Mouse (Mus musculus) thymus, postnatal 25 days (tissue): ENCODE data around the gene Dync1i2.

Source experiments
- DNase-seq: peaks from one replicate; pipeline ENCODE4 v3.0.0; 2022

The Dync1i2 gene

DNA sequence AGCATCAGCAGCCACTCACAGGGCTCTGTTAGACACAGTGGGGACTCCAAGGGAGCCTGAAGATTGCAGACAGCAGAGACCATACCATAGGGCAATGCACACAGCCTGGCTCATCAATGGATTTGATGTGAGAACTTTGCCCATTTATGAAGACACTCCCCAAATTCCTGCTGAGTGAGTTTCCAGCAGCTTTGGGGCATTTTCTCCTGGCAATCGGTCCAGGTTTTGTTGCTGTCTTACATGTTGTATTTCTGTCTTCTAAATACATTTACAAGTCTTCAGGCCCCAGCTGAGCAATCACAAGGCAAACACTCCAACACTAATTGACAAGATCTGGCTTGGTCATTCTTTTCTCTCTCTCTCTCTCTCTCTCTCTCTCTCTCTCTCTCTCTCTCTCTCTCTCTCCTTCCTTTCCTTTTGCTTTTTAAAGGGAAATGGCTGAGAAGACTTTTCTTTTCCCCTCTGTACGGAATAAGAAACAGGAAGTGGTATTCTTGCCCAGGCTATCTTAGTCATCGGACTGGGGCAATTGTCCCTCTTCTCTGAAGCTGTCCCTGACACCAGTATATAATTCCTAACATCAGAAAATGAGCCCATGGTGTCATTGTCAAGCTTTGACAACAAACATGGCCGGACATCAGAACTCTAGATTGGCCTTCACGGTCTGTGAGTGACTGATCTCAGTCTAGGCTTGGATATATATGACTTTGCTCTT is 2.3 kb upstream of the Dync1i2 start:
- no peak for DNase-seq

DNA sequence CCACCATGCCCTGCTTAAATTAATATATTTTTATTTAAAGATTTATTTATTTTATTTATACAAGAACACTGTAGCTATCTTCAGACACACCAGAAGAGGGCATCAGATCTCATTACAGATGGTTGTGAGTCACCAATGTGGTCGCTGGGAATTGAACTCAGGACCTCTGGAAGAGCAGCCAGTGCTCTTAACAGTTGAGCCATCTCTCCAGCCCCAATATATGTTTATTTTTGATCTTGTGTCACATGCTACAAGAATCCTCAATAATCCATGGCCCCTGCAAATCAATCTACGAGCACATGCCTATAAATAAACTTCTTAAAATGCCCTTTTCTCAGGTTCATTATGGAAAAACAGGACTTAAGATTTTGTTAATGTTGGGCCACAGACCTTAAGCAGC is 410 bp upstream of the Dync1i2 start:
- DNase-seq, result no peak

DNA sequence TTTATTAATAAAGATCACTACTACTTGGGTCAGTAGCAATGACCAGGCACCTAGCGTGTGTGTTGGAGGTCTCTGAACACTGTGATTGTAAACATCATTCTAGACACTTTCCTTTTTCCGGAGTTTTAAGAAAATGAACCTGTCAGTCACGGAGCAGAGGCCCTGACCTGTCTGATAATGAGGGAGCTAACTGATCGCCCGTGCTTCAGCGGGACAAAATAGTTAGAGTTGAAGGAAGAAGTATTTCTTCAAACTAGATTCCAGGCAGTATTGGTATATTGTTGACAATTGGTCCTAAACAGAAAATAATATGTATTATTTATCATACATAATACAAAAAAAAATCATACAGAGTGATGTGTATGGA is 837 bp downstream of the Dync1i2 start:
- DNase-seq, result no peak

DNA sequence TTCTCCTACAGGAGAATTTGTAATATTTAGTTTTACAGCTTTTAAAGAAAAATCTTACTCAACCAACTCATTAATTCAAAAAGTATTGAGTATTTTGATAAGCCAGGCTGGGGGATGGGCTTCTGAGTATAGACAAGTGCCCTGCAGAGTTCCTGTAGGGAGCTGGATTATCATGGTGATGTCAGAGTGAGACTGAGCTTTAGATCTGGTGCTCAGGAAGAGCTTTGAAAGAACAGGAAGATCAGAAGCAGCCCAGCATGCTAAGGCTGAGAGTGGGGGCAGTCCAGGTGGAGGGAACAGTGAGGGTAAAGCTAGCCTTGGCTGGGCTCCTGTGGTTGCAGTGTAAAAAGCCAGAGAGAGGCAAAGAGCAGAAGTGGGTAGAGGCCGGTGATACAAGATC is 9.5 kb downstream of the Dync1i2 start:
- peak; percentile 15 for DNase-seq

DNA sequence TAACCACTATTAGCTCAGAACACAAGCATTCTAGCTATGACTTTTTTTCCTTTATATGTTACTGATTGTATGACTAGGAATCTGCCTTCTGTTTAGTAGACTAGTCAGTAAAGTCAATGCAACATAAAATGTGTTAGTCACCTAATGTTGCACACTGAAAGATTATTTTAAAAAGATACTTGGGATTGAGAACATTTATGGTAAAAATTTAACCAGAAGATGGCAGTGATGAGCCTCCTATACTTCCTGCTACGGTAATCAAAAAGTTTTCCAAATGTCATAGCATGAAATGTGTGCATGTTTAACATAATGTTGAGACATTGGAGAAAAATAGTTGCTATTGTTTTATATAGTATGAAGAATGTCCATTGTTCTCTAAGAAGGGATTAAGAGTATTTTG is 15.9 kb downstream of the Dync1i2 start:
- DNase-seq, result no peak

DNA sequence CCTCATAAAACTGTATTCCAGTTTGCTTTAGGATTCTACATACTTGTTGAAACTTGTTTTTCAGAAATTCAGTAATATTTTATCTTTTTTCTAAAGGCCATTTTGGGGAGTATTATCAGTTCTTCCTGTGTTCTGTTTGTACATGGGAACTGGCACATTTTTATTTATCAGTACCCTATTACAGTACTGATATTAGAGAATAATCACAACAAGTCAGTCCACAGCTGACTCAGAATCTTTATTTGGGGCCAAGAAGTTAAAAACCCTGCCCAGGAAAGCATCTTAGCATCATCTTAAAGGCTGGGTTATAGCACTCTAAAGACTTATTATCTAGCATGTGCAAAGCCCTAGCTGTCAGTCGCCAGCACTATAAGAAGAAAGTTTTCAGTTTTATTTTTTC is 18.1 kb downstream of the Dync1i2 start:
- no peak for DNase-seq

DNA sequence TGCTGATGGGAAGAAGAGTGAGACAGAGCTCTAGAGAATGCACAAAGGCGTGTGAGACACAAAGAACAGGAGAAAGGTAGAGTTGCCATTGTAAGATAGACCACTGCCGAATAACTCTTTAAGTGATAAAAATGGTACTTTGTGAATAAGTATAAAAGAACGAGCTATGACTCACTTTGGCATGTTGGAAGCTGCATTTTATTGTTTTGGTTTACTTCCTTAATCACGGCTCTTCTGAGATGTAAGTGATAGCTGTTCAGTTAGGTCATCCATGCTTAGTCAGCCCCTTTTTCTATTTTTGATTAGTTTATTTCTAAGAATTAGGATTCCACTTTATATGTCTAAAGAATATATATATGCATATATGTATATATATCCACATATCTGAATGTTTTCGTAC is 20.4 kb downstream of the Dync1i2 start:
- DNase-seq, result no peak

DNA sequence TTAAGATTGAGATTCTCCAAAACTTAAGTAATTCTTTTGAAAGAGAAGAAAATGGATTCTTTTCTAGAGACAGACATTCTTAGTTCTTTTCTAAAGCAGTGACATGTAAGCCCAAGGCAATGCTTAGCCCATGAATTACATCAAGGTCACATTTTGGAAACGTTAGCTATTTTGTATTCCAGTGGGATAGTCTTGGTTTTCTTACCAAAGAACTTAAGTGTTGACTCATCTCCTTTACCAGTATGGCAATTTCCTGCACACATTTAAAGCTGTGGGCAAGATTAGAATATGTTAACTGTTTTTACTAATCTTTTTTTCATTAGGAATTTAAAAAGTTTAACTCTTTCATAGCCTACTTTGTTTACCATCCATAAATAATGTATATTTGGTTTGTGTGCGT is 21.5 kb downstream of the Dync1i2 start:
- no peak for DNase-seq

DNA sequence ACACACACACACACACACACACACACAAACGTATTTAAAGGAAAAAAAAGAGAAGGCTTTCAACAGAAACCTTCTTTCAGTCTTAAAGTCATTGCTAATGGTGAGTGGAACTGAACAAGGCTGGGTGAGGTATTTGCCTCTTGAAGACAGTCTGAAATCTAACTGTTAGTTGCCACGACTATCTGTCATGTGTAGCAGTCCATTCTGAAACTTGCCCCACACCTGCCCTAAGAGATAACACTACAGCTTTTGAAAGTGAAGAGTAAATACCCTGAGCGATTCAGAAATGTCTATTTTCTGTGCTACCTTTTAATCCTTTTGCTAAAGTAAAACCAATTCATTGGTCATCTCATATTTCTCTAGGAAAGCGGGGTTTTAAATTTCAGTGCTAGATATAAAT is 23.9 kb downstream of the Dync1i2 start:
- DNase-seq, result no peak

DNA sequence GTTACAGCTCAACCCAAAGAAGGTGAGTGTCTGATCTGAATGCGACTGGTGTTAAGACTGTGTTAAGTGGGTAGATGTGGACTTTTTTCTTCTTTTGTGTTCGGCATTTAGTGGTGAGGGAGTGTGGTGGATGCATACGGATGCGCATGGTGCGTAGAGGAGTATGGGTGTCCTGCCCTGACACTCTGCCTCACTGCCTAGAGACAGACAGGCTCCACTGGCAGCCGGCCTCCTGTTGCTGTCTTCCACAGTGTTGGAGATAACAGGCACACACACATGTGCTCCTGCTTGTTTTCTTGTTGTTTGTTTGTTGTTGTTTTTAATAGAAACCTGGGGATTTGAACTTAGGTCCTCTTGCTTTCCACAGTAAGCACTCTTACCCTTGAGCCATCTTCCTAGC is 24.5 kb downstream of the Dync1i2 start:
- DNase-seq, result no peak

DNA sequence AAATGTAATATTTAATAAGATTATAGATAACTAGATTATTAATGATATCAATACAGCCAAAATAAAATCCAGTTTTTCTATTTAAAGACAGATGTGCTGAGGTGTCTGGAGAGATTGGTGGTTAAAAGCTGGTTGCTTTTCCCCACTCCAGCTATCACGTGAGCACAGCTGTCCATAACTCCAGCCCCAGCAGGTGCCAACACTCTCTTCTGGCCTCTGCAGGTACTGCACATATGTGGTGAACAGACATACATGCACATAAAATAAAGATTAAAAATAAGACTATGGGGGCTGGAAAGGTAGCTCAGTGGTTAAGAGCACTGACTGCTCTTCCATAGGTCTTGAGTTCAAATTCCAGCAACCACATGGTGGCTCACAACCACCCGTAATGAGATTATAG is 30.0 kb downstream of the Dync1i2 start:
- no peak for DNase-seq

DNA sequence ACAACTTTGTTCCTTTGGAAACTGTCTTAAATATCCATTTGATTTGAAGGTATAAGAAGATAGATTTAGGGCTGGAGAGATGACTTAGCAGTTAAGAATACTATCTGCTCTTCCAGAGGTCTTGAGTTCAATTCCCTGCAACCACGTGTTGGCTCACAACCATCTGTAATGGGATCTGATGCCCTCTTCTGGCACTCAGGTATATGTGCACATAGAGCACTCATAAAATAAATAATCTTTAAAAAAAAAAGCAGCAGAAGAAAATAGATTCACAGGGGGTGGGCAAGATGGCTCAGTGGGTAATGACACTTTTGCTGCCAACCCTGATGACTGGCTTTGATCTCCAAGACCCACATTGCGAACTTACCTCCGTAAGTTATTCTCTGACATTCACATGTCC is 30.7 kb downstream of the Dync1i2 start:
- DNase-seq, result no peak

DNA sequence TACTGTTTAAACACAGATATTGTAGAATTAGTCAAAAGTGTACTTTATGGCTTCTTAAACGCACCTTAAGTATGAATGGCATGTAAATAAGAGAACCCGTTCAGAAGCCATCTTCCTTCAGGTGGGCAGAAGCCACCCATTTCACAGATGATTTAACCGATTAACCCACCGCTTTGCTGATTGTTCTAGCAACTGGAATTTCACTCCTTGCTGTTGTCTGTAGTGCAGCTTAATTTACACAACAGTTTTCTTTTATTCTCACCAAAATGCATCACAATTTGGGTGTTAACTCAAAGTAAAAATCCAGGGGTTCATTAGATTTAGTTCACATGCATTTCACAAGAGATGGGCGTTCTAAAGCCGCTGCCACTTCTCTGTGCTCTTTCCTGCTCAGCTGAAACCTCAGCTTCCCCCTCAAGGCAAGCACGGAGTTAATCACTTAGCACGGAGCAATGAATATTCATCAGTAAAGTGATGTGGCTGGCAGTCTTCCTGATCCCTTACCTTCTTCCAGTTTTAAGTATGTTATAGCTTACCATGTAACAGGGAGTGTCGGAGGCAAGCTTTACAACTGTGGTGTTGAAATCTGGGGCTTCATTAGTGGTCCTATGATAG is 31.7 kb downstream of the Dync1i2 start:
- no peak for DNase-seq

DNA sequence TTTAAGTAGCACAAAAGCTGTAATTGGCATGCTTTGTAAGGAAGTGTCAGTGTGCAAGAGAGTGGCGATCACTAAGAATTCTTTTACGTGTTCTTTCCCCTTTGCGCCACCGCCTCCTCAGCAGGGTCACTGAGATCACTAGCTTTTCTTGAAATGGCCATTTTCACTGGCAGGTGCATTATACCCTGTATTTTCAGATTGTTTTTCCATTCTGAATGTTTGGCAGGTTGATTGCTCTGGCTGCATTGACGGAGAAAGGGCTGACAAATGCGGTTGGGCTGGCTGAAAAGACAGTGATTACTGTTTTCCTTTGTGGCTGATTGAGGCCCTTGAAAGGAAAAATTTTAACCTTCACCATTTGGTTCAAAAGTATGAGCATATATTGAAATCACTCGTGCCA is 33.3 kb downstream of the Dync1i2 start:
- DNase-seq, result no peak

DNA sequence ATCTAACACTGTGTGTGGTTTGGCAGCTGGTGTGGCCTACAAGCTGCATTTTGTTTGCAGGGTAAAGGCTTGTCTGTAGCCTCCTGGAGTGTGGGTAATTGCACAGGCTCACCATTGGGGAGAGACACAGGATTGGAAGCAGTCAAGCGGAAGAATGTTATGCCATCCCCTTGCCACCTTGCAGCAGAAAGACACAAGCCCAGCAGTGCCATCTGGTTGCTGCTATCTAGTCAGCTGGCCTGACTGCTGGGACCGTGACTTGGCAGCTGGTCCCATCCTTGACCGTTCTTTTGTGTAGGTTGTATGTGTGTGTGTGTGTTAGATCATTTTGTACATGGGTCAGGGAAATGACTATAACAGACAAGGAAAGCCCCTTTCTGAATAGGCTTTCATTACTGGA is 33.9 kb downstream of the Dync1i2 start:
- no peak for DNase-seq

DNA sequence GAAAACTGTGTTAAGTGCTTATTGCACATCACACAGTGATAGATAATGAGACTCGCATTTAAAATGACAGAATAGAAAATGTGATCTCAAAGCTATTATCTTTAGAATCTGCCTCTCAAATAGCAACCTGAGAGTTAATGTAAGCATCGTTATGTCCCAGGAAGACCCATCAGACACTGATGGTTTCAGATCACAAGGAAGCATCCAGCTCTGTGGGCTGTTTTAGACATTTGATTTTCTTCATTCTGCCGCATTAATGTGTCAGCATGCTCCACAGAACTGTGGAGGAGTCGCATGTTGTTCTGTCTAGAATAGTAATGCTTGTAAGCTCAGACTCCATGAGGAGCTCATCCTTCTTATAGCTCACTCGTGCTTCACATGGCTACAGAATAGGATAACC is 34.6 kb downstream of the Dync1i2 start:
- no peak for DNase-seq

DNA sequence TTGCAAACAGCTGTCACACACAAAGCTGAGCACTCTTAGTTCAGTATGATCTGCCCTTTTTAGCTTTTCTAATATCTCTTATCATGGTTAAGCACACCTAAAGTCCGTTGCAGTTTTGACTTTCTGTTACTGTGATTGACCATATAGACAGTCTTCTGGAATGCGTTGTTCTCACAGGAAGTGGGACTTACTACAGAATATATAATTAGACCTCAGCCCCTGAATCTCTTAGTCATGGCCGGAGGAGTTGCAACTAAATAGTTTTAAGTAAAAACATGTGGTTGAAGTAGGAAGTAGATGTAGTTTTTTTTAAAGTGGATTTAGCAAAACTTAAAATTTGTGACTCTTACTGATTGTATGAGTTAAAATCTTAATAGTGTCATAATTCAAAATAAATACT is 36.6 kb downstream of the Dync1i2 start:
- no peak for DNase-seq

DNA sequence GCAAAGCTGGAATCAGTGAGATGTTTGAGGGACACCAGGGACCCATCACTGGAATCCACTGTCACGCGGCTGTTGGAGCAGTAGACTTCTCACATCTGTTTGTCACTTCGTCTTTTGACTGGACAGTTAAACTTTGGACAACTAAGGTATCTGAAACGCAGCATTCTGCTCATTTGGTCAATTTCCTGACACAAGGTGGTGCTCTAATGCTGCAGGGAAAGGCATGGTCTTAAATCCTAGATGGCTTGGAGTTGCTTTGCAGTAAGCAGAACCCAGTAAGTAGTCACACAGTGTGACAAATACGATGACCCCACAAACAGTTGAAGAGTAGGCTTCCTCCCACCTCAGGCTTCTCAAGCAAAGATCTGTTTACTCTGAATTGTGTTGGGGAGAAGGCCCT is 39.3 kb downstream of the Dync1i2 start:
- DNase-seq, result no peak

DNA sequence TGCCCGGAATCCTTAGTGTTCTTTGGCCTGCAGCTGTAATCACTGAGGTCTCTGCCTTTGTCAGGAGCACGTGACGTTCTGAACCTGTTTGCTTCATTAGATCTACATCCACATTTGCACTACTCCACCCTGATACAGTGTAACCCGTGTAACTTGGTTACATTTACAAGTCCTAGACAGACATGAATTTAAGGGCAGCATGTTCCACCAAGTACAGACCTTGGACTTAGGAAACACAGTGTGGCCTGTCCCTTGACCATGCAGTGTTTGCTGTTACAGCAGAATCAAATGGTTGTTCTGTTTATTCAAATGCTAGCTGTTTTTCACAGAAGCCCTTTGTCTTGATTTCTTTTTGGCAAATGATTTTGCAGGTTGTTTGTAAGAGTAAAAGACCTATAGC is 43.3 kb downstream of the Dync1i2 start:
- DNase-seq, result no peak

DNA sequence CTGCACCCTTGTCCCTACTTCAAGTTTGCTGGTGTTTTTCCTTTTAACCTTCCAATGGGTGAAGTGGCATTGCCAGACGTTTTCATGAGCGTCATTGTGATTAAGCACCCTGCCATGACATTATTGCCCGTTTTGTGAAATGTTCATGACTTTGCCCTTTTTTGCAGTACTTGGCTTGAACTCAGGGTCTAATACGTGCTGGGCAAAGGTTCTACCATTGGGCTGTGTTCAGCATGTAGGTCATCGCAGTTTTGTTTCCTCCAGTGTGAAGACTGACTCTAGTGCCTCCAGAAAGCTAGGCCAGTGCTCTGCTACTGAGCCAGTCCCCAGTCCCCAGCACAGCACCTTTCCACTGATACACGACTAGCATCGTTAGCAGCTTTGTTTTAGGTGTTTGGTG is 45.1 kb downstream of the Dync1i2 start:
- DNase-seq, result no peak

DNA sequence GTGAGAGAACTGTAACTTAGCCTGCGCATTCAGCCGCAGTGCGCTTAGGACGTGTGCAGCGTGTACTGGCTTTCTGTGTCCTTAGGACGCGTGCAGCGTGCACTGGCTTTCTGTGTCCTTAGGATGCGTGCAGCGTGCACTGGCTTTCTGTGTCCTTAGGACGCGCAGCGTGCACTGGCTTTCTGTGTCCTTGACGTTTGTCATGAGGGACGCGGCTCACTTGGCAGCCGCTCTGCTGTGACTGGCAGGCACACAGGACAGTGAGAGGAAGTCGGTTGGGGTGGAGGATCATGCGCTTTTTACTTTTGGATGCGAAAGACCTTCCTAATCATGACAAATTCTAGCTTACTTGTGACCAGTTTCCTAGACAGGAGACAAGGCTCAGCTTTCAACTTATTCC is 53.1 kb downstream of the Dync1i2 start:
- no peak for DNase-seq

DNA sequence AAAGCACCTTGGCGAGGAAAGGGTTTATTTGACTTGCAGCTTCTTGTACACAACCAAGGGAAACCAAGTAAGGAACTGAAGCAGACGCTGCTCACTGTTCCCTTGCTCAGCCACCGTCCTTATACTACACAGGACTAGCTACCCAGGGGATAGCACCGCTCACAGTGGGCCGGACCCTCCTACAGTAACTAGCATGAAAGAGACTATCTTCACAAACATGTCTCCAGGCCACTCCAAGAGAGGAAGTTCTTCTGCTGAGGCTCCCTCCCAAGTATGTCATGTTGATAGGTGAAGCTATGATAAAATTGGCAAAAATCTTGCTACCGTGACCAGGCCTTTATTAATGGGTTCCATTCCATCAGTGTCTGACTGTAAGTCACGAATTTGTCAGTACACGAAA is 57.2 kb downstream of the Dync1i2 start:
- DNase-seq, result no peak

DNA sequence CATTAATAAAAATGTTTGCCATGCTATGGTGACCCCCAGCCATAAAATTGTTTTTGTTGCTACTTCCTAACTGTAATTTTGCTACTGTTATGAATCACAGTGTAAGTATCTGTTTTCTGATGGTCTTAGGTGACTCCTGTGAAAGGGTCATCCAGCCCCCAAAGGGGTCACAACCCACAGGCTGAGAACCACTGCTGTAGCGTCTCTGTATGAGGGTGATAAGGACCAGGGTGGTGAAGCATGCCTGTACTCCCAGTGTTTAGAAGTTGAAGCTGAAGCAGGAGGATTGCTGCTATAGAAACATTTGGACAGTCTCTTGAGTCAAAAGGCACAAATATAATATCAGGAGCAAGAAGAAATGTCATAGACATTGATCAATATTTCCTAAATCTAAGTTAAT is 57.8 kb downstream of the Dync1i2 start:
- no peak for DNase-seq

DNA sequence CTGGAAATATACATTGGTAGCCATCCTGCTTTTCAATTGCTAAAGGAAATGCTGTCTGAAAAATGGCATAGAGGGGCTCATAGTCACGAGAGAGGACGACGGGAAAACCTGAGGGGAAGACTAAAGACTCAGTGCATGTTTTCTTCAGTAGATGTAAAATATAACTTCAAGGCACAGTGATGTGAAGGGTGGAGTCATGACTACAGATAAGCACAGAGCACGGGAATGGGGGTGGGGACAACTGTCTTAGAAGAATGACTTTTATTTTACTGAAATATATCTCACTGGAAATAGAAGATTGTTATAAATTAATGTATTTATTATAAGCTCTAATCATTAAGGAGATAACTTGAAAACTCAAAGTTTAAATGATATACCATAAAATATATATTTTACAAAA is 58.6 kb downstream of the Dync1i2 start:
- DNase-seq, result no peak

DNA sequence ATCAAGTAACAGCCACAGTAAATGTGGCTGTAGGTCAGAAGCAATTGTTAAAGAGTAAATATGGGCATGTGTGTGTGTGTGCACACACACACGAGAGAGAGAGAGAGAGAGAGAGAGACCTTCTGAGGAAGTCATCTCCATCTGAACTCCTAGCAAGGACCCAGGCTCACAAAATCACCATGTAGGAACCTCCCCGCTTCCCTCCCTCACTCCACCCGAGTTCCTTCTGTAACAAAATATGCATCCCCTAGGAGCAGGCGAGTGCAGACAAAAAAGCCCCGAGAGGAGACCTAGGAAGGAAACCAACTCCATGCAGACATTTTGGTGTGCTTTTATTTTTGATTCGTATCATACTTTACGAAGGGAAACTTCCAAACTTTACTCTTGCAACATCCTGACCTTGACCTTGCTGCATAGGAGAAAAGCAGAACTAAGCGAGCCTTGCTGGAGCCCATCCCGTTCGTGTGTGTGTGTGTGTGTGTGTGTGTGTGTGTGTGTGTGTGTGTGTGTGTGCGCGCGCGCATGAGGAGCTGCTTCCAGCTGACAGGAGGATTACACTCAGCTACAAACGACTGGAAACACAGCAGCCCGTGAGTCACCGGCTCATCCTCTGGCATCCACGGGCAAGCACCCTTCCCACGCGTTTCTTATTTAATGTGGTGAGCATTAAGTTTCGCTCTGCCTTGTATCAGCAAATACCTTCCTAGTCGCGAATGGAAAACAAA is 62.6 kb downstream of the Dync1i2 start:
- no peak for DNase-seq
